Mouse (Mus musculus) hindbrain, embryonic 14.5 days (tissue): Measurements from ENCODE around the gene Ube2e3. TPM values are rescaled to one million over a fixed set of nuclear protein-coding genes. Genes with fewer than 3 reads are reported as not detected.

ENCODE experiments used
- ATAC-seq: fragments of 200-750 bp; cut with Nextera tagmentation; 2 replicates; pipeline ENCODE4 v1.8.0; 2017; ENCODE audit warnings: moderate number of reproducible peaks, mild to moderate bottlenecking, moderate TSS enrichment, moderate library complexity; ENCODE audit not compliant: low FRiP score
- DNase-seq: peaks from one replicate; pipeline ENCODE4 v3.0.0-alpha.2; 2015; ENCODE audit warnings: low spot score
- H3K27ac ChIP-seq: fragments of 300-500 bp; sonication (generic); 2 replicates; pipeline ENCODE4 v1.5.1; 2014; ENCODE audit warnings: mild to moderate bottlenecking, moderate library complexity
- H3K27me3 ChIP-seq: fragments of 300-500 bp; sonication (generic); 2 replicates; pipeline ENCODE4 v1.6.1; 2014; ENCODE audit warnings: mild to moderate bottlenecking, low read length, mixed read lengths; ENCODE audit not compliant: control insufficient read depth, insufficient read depth
- H3K36me3 ChIP-seq: fragments of 300-500 bp; sonication (generic); replicated peaks from 2 replicates; pipeline ENCODE4 v1.6.1; 2014; ENCODE audit not compliant: control insufficient read depth, insufficient read depth
- H3K4me1 ChIP-seq: fragments of 300-500 bp; sonication (generic); replicated peaks from 2 replicates; pipeline ENCODE4 v1.6.1; 2014; ENCODE audit warnings: antibody characterized with exemption, low read length, mixed read lengths; ENCODE audit not compliant: control insufficient read depth, insufficient read depth
- H3K4me2 ChIP-seq: fragments of 300-500 bp; sonication (generic); replicated peaks from 2 replicates; pipeline ENCODE4 v1.6.1; 2014; ENCODE audit warnings: mild to moderate bottlenecking, moderate library complexity
- H3K4me3 ChIP-seq: fragments of 300-500 bp; sonication (generic); replicated peaks from 2 replicates; pipeline ENCODE4 v1.5.1; 2014; ENCODE audit warnings: mild to moderate bottlenecking, low read length
- H3K9ac ChIP-seq: fragments of 300-500 bp; sonication (generic); 2 replicates; pipeline ENCODE4 v1.6.1; 2014
- H3K9me3 ChIP-seq: fragments of 300-500 bp; sonication (generic); 2 replicates; pipeline ENCODE4 v1.6.1; 2016; ENCODE audit warnings: low read length; ENCODE audit not compliant: control insufficient read depth
- WGBS: fragments of 180-500 bp; shearing (Covaris S2); extraction: QIAGEN DNeasy Blood & Tissue Kit; methylation state at CpG from one replicate; pipeline ENCODE4 v1.1.7; 2014; 5-methylcytosine and 5-hydroxymethylcytosine counted together
- polyA plus RNA-seq: library from polyadenylated mRNA; unstranded; fragments of >200 nt; fragmentation: Nextera tagmentation; extraction: Ambion mirVana; gene quantifications from 2 replicates; pipeline ENCODE4 v1.2.1, GENCODE M21; 2014

Gene Ube2e3
- polyA plus RNA-seq, 1 experiment from 2014 or later, result 293 TPM

- H3K4me1 ChIP-seq, result peaks cover 15% of the 10 kb centered on the region
- no peaks in the 10 kb centered on the region for H3K9me3 ChIP-seq
- 87% methylated on average over 2 of the region's 2 CpGs for WGBS
- ATAC-seq (no peak), DNase-seq (no peak)
- no peak overlapping the region for H3K4me2 ChIP-seq
- H3K9ac ChIP-seq, result no peak overlapping the region
- no peaks in the 10 kb centered on the region for H3K36me3 ChIP-seq
- no peaks in the 10 kb centered on the region for H3K27me3 ChIP-seq
- H3K4me3 ChIP-seq, result no peak overlapping the region
- H3K27ac ChIP-seq, result no peak overlapping the region
Measured at GRCm38 (mm10) chr2:78964995-78965394, 97.1 kb downstream of the Ube2e3 start.

GRCm38 (mm10) chr2:78965396-78965795, 97.5 kb downstream of the Ube2e3 start:
- no peak overlapping the region for H3K9ac ChIP-seq
- H3K27ac ChIP-seq, result no peak overlapping the region
- 67% methylated on average over 6 of the region's 6 CpGs for WGBS
- no peak overlapping the region for H3K4me3 ChIP-seq
- ATAC-seq, result no peak
- no peaks in the 10 kb centered on the region for H3K27me3 ChIP-seq
- H3K36me3 ChIP-seq, result no peaks in the 10 kb centered on the region
- H3K4me1 ChIP-seq, result peaks cover 15% of the 10 kb centered on the region
- no peak for DNase-seq
- no peaks in the 10 kb centered on the region for H3K9me3 ChIP-seq
- no peak overlapping the region for H3K4me2 ChIP-seq

GRCm38 (mm10) chr2:78970088-78970487, 102.2 kb downstream of the Ube2e3 start:
- H3K4me3 ChIP-seq, result no peak overlapping the region
- 64% methylated on average over 6 of the region's 6 CpGs for WGBS
- DNase-seq (no peak), ATAC-seq (no peak)
- H3K4me2 ChIP-seq, result no peak overlapping the region
- no peaks in the 10 kb centered on the region for H3K36me3 ChIP-seq
- no peak overlapping the region for H3K9ac ChIP-seq
- H3K9me3 ChIP-seq, result no peaks in the 10 kb centered on the region
- no peaks in the 10 kb centered on the region for H3K4me1 ChIP-seq
- H3K27me3 ChIP-seq, result no peaks in the 10 kb centered on the region
- no peak overlapping the region for H3K27ac ChIP-seq
